ENCODE assay signal across 26 mouse cellular contexts in genomic region chr5:102626671-102627070, GRCm38 (mm10).
DNase-seq lines count a peak whose midpoint lies in the region; ATAC-seq and TF ChIP-seq lines count a peak whose summit lies in the region.
"Had no signal": no experiment of that assay in that cellular context is flagged by ENCODE, and none has a peak within 500 bp of the region (broad histone marks: within the 10 kb centered on the region; RNA-seq: fewer than 3 reads in every experiment).

No protein-coding gene starts in this region.

- H3K4me1 ChIP-seq in kidney, adult 2 months (ENCODE audit: control insufficient read depth, insufficient read depth, low read length): no peaks in the 10 kb centered on the region
- 0 out of 2 replicates have a peak, but pooled peaks cover 3% of the 10 kb centered on the region for H3K4me1 ChIP-seq in kidney, embryonic 15.5 days
- 0 out of 2 replicates have a peak, but pooled peaks cover 3% of the 10 kb centered on the region for H3K4me1 ChIP-seq in kidney, embryonic 14.5 days (ENCODE audit: control insufficient read depth, insufficient read depth, low read length)
- H3K4me1 ChIP-seq in lung, embryonic 14.5 days (ENCODE audit: insufficient read depth): no peaks in the 10 kb centered on the region
- H3K4me1 ChIP-seq: hindbrain, embryonic 12.5 days had no signal

- no peak for ATAC-seq in kidney, embryonic 15.5 days (replicated peaks; ENCODE audit: low FRiP score)
- ATAC-seq in kidney, embryonic 14.5 days (ENCODE audit: low FRiP score, low TSS enrichment): no peak
- ATAC-seq in lung, embryonic 14.5 days (ENCODE audit: insufficient read depth): no peak
- ATAC-seq: forebrain, embryonic 14.5 days; forebrain, postnatal 0 days; hindbrain, postnatal 0 days; Patski had no signal

- no peak overlapping the region for H3K9ac ChIP-seq in kidney, embryonic 15.5 days
- no peak overlapping the region for H3K9ac ChIP-seq in kidney, embryonic 14.5 days (ENCODE audit: low read depth, low read length)
- H3K9ac ChIP-seq in lung, embryonic 14.5 days: no peak overlapping the region
- H3K9ac ChIP-seq: embryonic facial prominence, embryonic 12.5 days; embryonic facial prominence, embryonic 15.5 days; forebrain, postnatal 0 days; hindbrain, embryonic 12.5 days had no signal

- no peak overlapping the region; the same call in 1 of the 2 replicates for H3K27ac ChIP-seq in kidney, adult 2 months (ENCODE audit: insufficient read depth, low read depth, low read length)
- no peak overlapping the region for H3K27ac ChIP-seq in kidney, embryonic 15.5 days
- H3K27ac ChIP-seq in kidney, embryonic 14.5 days (ENCODE audit: low read depth, low read length): no peak overlapping the region
- H3K27ac ChIP-seq in lung, embryonic 14.5 days (ENCODE audit: low read depth): no peak overlapping the region
- H3K27ac ChIP-seq: embryonic facial prominence, embryonic 12.5 days; embryonic facial prominence, embryonic 15.5 days; gastrocnemius, adult 2 months; hindbrain, embryonic 12.5 days; hindbrain, postnatal 0 days had no signal

- 44% methylated on average over 2 of the region's 2 CpGs for WGBS in kidney, adult 2 months
- 40% methylated on average over 2 of the region's 2 CpGs for WGBS in kidney, embryonic 15.5 days
- WGBS in kidney, embryonic 14.5 days: 46% methylated on average over 2 of the region's 2 CpGs
- 33% methylated on average over 2 of the region's 2 CpGs for WGBS in lung, embryonic 14.5 days

- no peaks in the 10 kb centered on the region for H3K27me3 ChIP-seq in kidney, adult 2 months (replicated peaks; ENCODE audit: control insufficient read depth, insufficient read depth, low read length)
- H3K27me3 ChIP-seq in kidney, embryonic 15.5 days: no peaks in the 10 kb centered on the region
- no peaks in the 10 kb centered on the region for H3K27me3 ChIP-seq in kidney, embryonic 14.5 days (ENCODE audit: control insufficient read depth, insufficient read depth, low read length)
- H3K27me3 ChIP-seq in lung, embryonic 14.5 days (ENCODE audit: insufficient read depth, low read length): no peaks in the 10 kb centered on the region
- H3K27me3 ChIP-seq: CH12.LX; embryonic facial prominence, embryonic 12.5 days; embryonic facial prominence, embryonic 15.5 days; hindbrain, embryonic 12.5 days; Patski had no signal

- peak; percentile 51 for DNase-seq in kidney, adult 2 months
- DNase-seq in kidney, postnatal 10 days: peak; percentile 17
- peak; percentile 30 for DNase-seq in lung, embryonic 14.5 days
- DNase-seq in lung, postnatal 10 days: no peak
- DNase-seq: adrenal gland, postnatal 10 days; adrenal gland, postnatal 36 days; B cell, adult 2 months; cerebellum, adult 11 months; cerebellum, adult 2 months; cerebellum, adult 9-11 months; cerebellum, postnatal 25 days; forebrain, postnatal 0 days; gastrocnemius, adult 2 months; gastrocnemius, postnatal 14 days; heart, adult 11 months had no signal

- H3K4me2 ChIP-seq in kidney, embryonic 15.5 days: no peak overlapping the region
- H3K4me2 ChIP-seq in kidney, embryonic 14.5 days (replicated peaks; ENCODE audit: low read depth, low read length): no peak overlapping the region
- no peak overlapping the region for H3K4me2 ChIP-seq in lung, embryonic 14.5 days
- H3K4me2 ChIP-seq: embryonic facial prominence, embryonic 12.5 days; embryonic facial prominence, embryonic 15.5 days; heart, embryonic 11.5 days; hindbrain, embryonic 12.5 days had no signal

- TF ChIP-seq CTCF in kidney, adult 2 months (conservative IDR thresholded peaks at IDR 0.05; ENCODE audit: insufficient read depth, insufficient read length, low read depth, low read length): no peak
- TF ChIP-seq CTCF in lung, embryonic 14.5 days (IDR thresholded peaks at IDR 0.05; ENCODE audit: low read depth): no peak

- no peaks in the 10 kb centered on the region for H3K9me3 ChIP-seq in kidney, embryonic 15.5 days (replicated peaks)
- H3K9me3 ChIP-seq in kidney, embryonic 14.5 days (ENCODE audit: control insufficient read depth, low read length): no peaks in the 10 kb centered on the region
- H3K9me3 ChIP-seq in lung, embryonic 14.5 days (ENCODE audit: low read depth, low read length): no peaks in the 10 kb centered on the region
- H3K9me3 ChIP-seq: embryonic facial prominence, embryonic 12.5 days; embryonic facial prominence, embryonic 15.5 days; hindbrain, embryonic 12.5 days had no signal

- H3K4me3 ChIP-seq in kidney, adult 2 months (ENCODE audit: insufficient read depth, low read depth, low read length): no peak overlapping the region
- H3K4me3 ChIP-seq in kidney, embryonic 15.5 days (replicated peaks): no peak overlapping the region
- H3K4me3 ChIP-seq in kidney, embryonic 14.5 days (ENCODE audit: low read length): no peak overlapping the region
- H3K4me3 ChIP-seq in lung, embryonic 14.5 days (ENCODE audit: low read depth, low read length): no peak overlapping the region
- H3K4me3 ChIP-seq: embryonic facial prominence, embryonic 12.5 days; embryonic facial prominence, embryonic 15.5 days; gastrocnemius, adult 2 months; hindbrain, embryonic 12.5 days had no signal

- no peak for TF ChIP-seq POLR2A in kidney, adult 2 months (IDR thresholded peaks at IDR 0.05; ENCODE audit: low read depth, low read length)

- no peaks in the 10 kb centered on the region for H3K36me3 ChIP-seq in kidney, adult 2 months (ENCODE audit: control insufficient read depth, insufficient read depth, low read length)
- H3K36me3 ChIP-seq in kidney, embryonic 15.5 days: no peaks in the 10 kb centered on the region
- no peaks in the 10 kb centered on the region for H3K36me3 ChIP-seq in kidney, embryonic 14.5 days (ENCODE audit: control insufficient read depth, insufficient read depth, low read length)
- no peaks in the 10 kb centered on the region for H3K36me3 ChIP-seq in lung, embryonic 14.5 days (ENCODE audit: insufficient read depth)
- H3K36me3 ChIP-seq: embryonic facial prominence, embryonic 12.5 days; embryonic facial prominence, embryonic 15.5 days; G1E; hindbrain, embryonic 12.5 days had no signal
